Mouse (Mus musculus): ENCODE results near the gene Cyth4.

Cyth4 gene

DNA sequence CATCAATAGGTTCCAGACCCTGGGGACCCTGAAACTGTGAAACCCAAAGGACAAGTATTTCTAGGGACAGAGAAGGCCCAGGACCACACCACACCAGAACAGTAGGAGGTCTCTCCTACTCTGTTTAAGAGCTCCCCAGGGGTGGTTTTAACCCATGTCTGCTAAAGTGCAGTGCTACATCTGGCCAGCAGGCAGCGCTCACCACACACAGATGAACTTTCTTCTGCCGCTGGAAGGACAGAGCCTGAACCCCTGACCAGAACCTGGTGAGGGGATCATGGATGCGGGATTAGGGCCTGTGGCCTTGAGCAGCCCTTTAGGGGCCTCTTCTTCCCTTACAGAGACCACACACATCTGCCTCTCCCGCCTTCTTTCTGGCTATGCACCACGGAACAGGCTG lies 26.6 kb downstream of the Cyth4 start:
- peak; percentile 81 to 84 for DNase-seq

GRCm38 (mm10) chr15:78624431-78624950 lies 27.6 kb downstream of the Cyth4 start:
- peak; percentile 59 to 67 for DNase-seq

- DNase-seq: no peak
Measured at GRCm38 (mm10) chr15:78624961-78625360, 28.1 kb downstream of the Cyth4 start.

DNA sequence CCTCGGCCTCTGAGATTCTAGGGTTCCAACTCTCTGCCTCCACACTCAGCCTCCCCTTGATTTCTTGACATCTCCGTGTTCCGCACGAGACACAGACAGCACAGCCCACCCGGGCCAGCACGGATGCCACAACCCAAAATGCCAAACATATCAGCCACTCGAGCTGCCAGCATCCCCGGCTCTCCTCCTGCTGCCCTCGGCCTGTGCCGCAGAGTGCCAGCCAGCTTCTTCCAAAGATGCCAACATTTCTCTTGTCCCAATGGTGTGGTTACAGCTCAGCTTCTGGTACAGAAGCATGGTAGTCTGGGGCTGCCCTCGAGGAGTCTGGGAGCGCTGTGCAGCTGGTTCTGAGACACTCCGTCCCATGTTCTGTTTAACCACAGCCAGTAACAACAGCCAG lies 29.4 kb downstream of the Cyth4 start:
- DNase-seq: peak; percentile 49 to 53

- no peak for DNase-seq
Measured at GRCm38 (mm10) chr15:78632387-78632786, 35.5 kb downstream of the Cyth4 start.

- no peak for DNase-seq
Measured at GRCm38 (mm10) chr15:78633413-78633812, 36.6 kb downstream of the Cyth4 start.

DNA sequence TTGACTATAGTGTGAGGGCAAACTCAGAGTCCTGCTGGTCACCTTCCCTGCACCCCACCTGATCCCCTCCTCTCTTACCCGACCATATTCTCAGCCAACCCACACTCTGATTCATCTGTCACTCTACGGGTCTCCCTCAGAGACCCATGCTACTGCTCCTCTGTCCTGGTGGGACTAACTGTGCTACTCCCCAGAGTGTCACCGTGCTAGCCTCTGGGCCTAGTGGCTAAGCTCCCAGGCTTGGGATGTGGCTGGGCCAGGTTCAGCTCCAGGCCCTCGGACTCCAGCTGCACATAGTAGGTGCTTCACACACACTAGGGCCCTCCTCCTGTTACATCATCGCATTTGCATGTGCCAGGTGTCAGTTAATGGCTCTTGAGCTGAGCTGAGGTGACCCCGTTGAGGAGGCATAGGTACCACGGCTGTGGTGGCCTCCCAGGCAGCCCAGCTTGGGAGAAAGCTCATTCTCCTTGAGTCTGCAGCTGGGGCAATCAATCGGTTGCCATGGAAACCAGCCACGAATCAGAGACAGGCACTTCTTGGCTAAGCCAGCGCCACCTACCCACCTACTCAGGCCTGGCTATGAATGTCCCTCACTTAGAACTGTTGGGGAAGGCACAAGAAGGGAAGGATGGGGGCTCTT lies 37.4 kb downstream of the Cyth4 start:
- DNase-seq: no peak

DNA sequence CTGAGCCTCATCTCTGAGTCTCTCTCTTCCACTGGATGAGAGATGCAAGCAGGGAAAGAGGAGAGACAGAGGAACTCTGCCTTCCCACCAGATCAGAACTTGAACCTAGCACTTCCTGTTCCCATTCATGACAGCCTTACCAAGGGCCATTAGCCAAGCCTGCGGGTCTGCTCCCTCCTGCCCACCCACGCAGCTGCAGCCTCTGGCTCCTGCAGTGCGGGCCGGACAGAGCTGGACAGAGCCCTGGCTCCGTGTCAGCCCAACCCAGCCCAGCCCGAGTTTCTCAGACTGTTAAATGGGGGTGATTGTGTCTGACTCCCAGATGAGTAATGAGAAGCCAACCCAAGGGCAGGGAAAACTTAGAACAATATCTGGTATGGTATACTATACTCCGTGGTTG lies 38.4 kb downstream of the Cyth4 start:
- DNase-seq: no peak

GRCm38 (mm10) chr15:78643633-78644032 lies 46.8 kb downstream of the Cyth4 start:
- DNase-seq: no peak

DNA sequence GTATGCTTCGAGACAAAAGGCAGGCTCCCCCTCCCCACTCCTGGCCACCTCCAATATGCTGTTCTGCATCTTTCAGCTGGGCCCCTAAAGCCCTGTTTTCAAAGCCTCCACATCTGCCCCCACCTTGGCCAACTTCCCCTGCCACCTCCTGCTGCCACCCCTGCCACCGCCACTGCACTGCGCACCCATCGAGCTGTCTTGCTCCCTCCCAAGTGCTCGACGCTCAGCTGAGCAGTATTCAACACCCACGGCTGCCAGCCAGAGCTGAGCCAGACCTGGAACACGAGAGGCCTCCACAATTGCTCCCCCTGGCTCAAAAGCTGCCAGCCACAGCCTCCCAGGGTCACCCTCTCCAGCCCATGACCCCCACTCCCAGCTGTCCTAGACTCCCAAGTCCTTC lies 47.8 kb downstream of the Cyth4 start:
- DNase-seq: no peak

GRCm38 (mm10) chr15:78647746-78648145 lies 50.9 kb downstream of the Cyth4 start:
- DNase-seq: no peak

DNA sequence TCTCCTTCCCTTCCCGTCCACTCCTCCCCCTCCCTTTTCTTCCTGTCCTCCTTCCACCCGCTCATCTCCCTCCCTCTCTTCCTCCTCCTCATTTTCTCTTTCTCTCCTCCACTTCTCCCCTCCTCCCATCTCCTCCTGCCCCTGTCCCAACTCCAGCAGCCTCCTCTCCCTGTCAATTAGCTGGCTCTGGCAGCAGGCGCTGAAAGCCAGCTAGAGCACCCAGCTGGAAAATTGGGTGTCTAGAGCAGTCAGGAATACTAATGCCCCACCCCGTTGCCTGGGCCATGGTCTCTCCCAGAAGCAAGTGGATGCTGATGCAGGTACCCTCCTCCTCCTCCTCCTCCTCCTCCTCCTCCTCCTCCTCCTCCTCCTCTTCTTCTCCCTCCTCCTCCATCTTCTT lies 54.3 kb downstream of the Cyth4 start:
- DNase-seq: no peak

DNA sequence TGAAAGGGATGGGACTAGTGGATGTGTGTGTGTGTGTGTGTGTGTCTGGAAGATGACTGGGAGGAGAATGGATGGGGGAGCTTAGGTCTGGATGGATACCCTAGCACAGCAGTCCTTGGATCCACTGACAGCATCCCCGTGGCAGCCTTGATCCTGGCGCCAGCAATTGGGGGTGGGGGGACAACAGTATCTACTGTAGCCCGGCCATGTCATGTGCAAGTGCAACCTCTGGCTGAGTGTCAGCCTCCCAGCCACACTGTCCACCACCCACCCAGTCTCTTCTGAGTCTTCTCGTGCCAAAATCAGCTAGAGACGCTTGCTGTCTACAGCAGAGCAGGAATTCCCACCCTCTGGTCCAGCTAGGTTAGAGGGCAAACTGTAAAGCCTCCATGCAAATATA lies 67.4 kb downstream of the Cyth4 start:
- DNase-seq: peak in 1 of 2 experiments; percentile 39

DNA sequence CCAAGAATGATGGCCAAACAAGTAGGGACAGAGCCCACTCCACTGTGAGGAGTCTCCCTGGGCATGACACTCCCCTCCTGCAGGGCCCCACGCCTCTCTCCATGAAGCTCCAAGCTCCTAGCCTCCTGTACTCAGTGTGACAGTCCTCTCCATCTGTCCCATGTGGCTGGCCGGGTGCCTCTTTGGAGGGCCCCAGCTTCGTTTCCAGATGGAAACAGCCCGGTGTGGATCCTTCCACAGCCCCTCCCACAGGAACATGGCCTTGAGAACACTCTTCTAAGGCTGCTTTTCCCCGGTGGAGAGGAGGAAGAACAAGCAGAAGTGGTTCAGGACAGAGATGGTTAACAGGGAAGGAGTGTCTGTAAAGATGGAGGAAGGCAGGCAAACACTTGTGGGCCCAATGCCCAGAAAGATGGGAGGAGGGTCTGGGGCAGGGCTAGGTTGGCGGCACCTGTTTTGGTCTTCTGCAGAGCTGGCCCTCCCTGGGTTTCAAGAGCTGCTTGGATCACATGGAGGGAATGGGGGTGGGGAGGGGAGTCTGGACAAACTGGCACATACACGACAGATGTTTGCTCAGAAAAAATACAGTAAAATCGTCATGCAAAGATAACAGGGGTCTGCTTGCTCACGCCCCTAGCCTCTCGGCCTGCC lies 72.5 kb downstream of the Cyth4 start:
- DNase-seq: peak; percentile 37 to 53

- DNase-seq: peak; percentile 55 to 73
Measured at GRCm38 (mm10) chr15:78670341-78670740, 73.5 kb downstream of the Cyth4 start.
